Mouse (Mus musculus) retina, postnatal 7 days (tissue): ENCODE results near the gene 2210017I01Rik.

Source experiments
- DNase-seq: peaks from one replicate; pipeline ENCODE4 v3.0.0-alpha.2; 2012; ENCODE audit warnings: low read depth, low spot score

The 2210017I01Rik gene

DNA sequence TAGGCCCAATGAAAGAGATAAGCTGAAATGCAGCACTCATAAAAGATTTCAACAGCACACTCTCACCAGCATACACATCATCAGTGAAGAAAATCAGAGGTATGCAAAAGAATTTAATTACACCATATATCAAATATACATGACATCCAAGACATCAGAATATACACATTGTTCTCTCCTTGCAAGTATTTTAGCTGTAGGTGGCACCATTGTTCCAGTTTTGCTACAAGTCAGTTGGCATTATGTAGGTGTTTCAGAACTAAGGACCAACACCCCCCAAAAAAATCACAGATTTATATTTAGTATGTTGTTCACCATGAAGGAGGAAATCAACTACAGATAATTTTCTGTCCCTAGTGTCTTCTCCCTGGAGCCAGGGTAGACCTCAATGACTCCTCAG lies 41.9 kb downstream of the 2210017I01Rik start:
- no peak for DNase-seq
